Mouse (Mus musculus) MEL (cell line): ENCODE measurements around the gene Ehd2. TPM values are rescaled to one million over a fixed set of nuclear protein-coding genes. Genes with fewer than 3 reads are reported as not detected.

ENCODE experiments used
- BHLHE40 ChIP-seq: IDR thresholded peaks from 2 replicates; pipeline ENCODE4 v1.6.1; 2012; ENCODE audit warnings: low read depth, mild to moderate bottlenecking, inconsistent platforms, low read length, improper control_type of control experiment, borderline replicate concordance
- CHD2 ChIP-seq: IDR thresholded peaks from 2 replicates; pipeline ENCODE4 v1.6.1; 2011; ENCODE audit warnings: low read length, improper control_type of control experiment
- CTCF ChIP-seq, 3 experiments: IDR thresholded peaks in 2 of 3; conservative IDR thresholded peaks in 1 of 3; 2 replicates each; pipeline ENCODE4 v1.5.1; 2011 to 2012; ENCODE audit warnings: low read length in 3 of 3, low read depth in 2 of 3, mild to moderate bottlenecking in 2 of 3, improper control_type of control experiment in 1 of 3, inconsistent platforms in 1 of 3, mixed read lengths in 1 of 3, moderate library complexity in 1 of 3; ENCODE audit not compliant: control insufficient read depth in 1 of 3, insufficient read depth in 1 of 3, poor library complexity in 1 of 3, severe bottlenecking in 1 of 3
- EP300 ChIP-seq, 2 experiments: IDR thresholded peaks; 2 replicates each; pipeline ENCODE4 v1.6.1; 2011; ENCODE audit warnings: improper control_type of control experiment in 2 of 2, low read length in 2 of 2, low read depth in 1 of 2, mild to moderate bottlenecking in 1 of 2
- ETS1 ChIP-seq: IDR thresholded peaks from 2 replicates; pipeline ENCODE4 v1.6.1; 2012; ENCODE audit warnings: low read depth, mild to moderate bottlenecking, inconsistent platforms, low read length, improper control_type of control experiment, moderate library complexity
- GABPA ChIP-seq: IDR thresholded peaks from 2 replicates; pipeline ENCODE4 v1.6.1; 2012; ENCODE audit warnings: low read depth, mild to moderate bottlenecking, inconsistent platforms, low read length, improper control_type of control experiment, moderate library complexity
- GATA1 ChIP-seq: IDR thresholded peaks from 2 replicates; pipeline ENCODE4 v1.6.1; 2011; ENCODE audit warnings: low read depth, low read length, improper control_type of control experiment
- HCFC1 ChIP-seq: IDR thresholded peaks from 2 replicates; pipeline ENCODE4 v1.6.1; 2012; ENCODE audit warnings: low read depth, mild to moderate bottlenecking, inconsistent platforms, low read length, improper control_type of control experiment, moderate library complexity
- JUND ChIP-seq: IDR thresholded peaks from 2 replicates; pipeline ENCODE4 v1.6.1; 2011; ENCODE audit warnings: low read depth, mild to moderate bottlenecking, improper control_type of control experiment, low read length
- KAT2A ChIP-seq: conservative IDR thresholded peaks from 2 replicates; pipeline ENCODE4 v1.6.1; 2012; ENCODE audit warnings: low read depth, low read length, improper control_type of control experiment, inconsistent platforms
- MAFK ChIP-seq: IDR thresholded peaks from 2 replicates; pipeline ENCODE4 v1.6.1; 2011; ENCODE audit warnings: low read depth, mild to moderate bottlenecking, low read length, improper control_type of control experiment, borderline replicate concordance
- MAX ChIP-seq: IDR thresholded peaks from 2 replicates; pipeline ENCODE4 v1.6.1; 2011; ENCODE audit warnings: low read length, improper control_type of control experiment
- MAZ ChIP-seq: IDR thresholded peaks from 2 replicates; pipeline ENCODE4 v1.6.1; 2012; ENCODE audit warnings: low read depth, mild to moderate bottlenecking, inconsistent platforms, low read length, improper control_type of control experiment
- MXI1 ChIP-seq: IDR thresholded peaks from 2 replicates; pipeline ENCODE4 v1.6.1; 2011; ENCODE audit warnings: mild to moderate bottlenecking, low read depth, low read length, improper control_type of control experiment
- NELFE ChIP-seq: IDR thresholded peaks from 2 replicates; pipeline ENCODE4 v1.6.1; 2011; ENCODE audit warnings: low read depth, low read length, improper control_type of control experiment
- NRF1 ChIP-seq: IDR thresholded peaks from 2 replicates; pipeline ENCODE4 v1.6.1; 2014; ENCODE audit warnings: low read depth, mild to moderate bottlenecking, inconsistent platforms, low read length, improper control_type of control experiment, moderate library complexity; ENCODE audit not compliant: poor library complexity, insufficient read depth, severe bottlenecking
- POLR2AphosphoS2 ChIP-seq: IDR thresholded peaks from 2 replicates; pipeline ENCODE4 v1.6.1; 2011; ENCODE audit warnings: low read length, improper control_type of control experiment
- POLR2AphosphoS5 ChIP-seq: IDR thresholded peaks from 2 replicates; pipeline ENCODE4 v1.6.1; 2012; ENCODE audit warnings: low read depth, borderline replicate concordance, mild to moderate bottlenecking, inconsistent platforms, low read length, moderate library complexity, mixed read lengths
- RCOR1 ChIP-seq: IDR thresholded peaks from 2 replicates; pipeline ENCODE4 v1.6.1; 2012; ENCODE audit warnings: low read depth, mild to moderate bottlenecking, inconsistent platforms, low read length, improper control_type of control experiment
- SIN3A ChIP-seq: IDR thresholded peaks from 2 replicates; pipeline ENCODE4 v1.6.1; 2012; ENCODE audit warnings: low read length, improper control_type of control experiment, inconsistent platforms
- SMC3 ChIP-seq: IDR thresholded peaks from 2 replicates; pipeline ENCODE4 v1.6.1; 2011; ENCODE audit warnings: low read depth, low read length, improper control_type of control experiment
- TAL1 ChIP-seq: IDR thresholded peaks from 2 replicates; pipeline ENCODE4 v1.6.1; 2012; ENCODE audit warnings: mild to moderate bottlenecking, inconsistent platforms, low read length, moderate library complexity, mixed read lengths
- TBP ChIP-seq: IDR thresholded peaks from 2 replicates; pipeline ENCODE4 v1.8.0; 2011; ENCODE audit warnings: low read depth, low read length, improper control_type of control experiment
- ZKSCAN1 ChIP-seq: IDR thresholded peaks from 2 replicates; pipeline ENCODE4 v1.6.1; 2012; ENCODE audit warnings: low read depth, mild to moderate bottlenecking, inconsistent platforms, low read length, improper control_type of control experiment, moderate library complexity
- ZMIZ1 ChIP-seq: IDR thresholded peaks from 2 replicates; pipeline ENCODE4 v1.6.1; 2012; ENCODE audit warnings: low read depth, mild to moderate bottlenecking, inconsistent platforms, low read length, improper control_type of control experiment, moderate library complexity
- ZNF384 ChIP-seq: IDR thresholded peaks from 2 replicates; pipeline ENCODE4 v1.6.1; 2012; ENCODE audit warnings: low read depth, mild to moderate bottlenecking, inconsistent platforms, low read length, improper control_type of control experiment
- polyA plus RNA-seq, 2 experiments: library from polyadenylated mRNA; stranded (reverse) in 1 of 2; unstranded in 1 of 2; fragments of >175 nt in 1 of 2; fragments of >200 nt in 1 of 2; gene quantifications; 2 replicates each; pipeline versions ENCODE4 v1.2.1 to v1.2.4; 2012; ENCODE audit warnings: low replicate concordance in 2 of 2, low read depth in 1 of 2; ENCODE audit not compliant: insufficient read length in 2 of 2, insufficient read depth in 1 of 2, missing spikeins in 1 of 2
- total RNA-seq: library from RNA; depleted of rRNA; stranded (reverse); fragments of 300-350 nt; gene quantifications from 2 replicates; pipeline ENCODE4 v1.2.3, GENCODE M21; 2012

Gene Ehd2
- total and polyA plus RNA-seq, 3 experiments = 3.2 to 6.2 TPM; not detected in 1

GRCm38 (mm10) chr7:15948381-15948941 is 18.9 kb downstream of the Ehd2 start (continued):
- TF ChIP-seq NELFE = peak; percentile 46; the same call in 1 of the 2 replicates
- TF ChIP-seq POLR2AphosphoS5 = no peak
- 0 out of 2 replicates have a peak, but pooled peaks have one; percentile 6 for TF ChIP-seq ETS1
- no peak for TF ChIP-seq ZKSCAN1
- peak; percentile 34; the same call in 1 of the 2 replicates for TF ChIP-seq POLR2AphosphoS2
- TF ChIP-seq HCFC1 = 0 out of 2 replicates have a peak, but pooled peaks have one; percentile 44
- no peak for TF ChIP-seq RCOR1
- peak; percentile 42; the same call in 1 of the 2 replicates for TF ChIP-seq MAZ
- no peak for TF ChIP-seq ZMIZ1
- no peak for TF ChIP-seq GABPA
- TF ChIP-seq TBP = no peak
- TF ChIP-seq NRF1 = no peak
- TF ChIP-seq EP300 (IDR thresholded peaks at IDR 0.05; ENCODE audit: low read depth in 1 of 2, low read length in 2 of 2) = peak in 1 of 2 experiments; percentile 18; a peak in 1 of 4 replicates
- no peak for TF ChIP-seq MAFK
- no peak for TF ChIP-seq GATA1
- no peak for TF ChIP-seq ZNF384
- TF ChIP-seq CHD2 = no peak
- no peak for TF ChIP-seq TAL1
- no peak for TF ChIP-seq SIN3A
- no peak for TF ChIP-seq KAT2A
- TF ChIP-seq BHLHE40 = no peak
- no peak for TF ChIP-seq MAX
- TF ChIP-seq CTCF (IDR thresholded peaks at IDR 0.05 in 2 of 3, conservative IDR thresholded peaks at IDR 0.05 in 1 of 3; ENCODE audit: control insufficient read depth in 1 of 3, insufficient read depth in 1 of 3, low read depth in 2 of 3, low read length in 3 of 3, poor library complexity in 1 of 3, severe bottlenecking in 1 of 3) = peak; percentile 64 to 89 (median 77)
- no peak for TF ChIP-seq JUND
- peak; percentile 69 for TF ChIP-seq SMC3
- TF ChIP-seq MXI1 = peak; percentile 53; the same call in 1 of the 2 replicates
